Mouse (Mus musculus) liver, postnatal 0 days (tissue): ENCODE data around the gene Defb36.

ENCODE experiments used
- CTCF ChIP-seq: sonication (generic); IDR thresholded peaks from 2 replicates; pipeline ENCODE4 v1.5.1; 2016; ENCODE audit warnings: antibody characterized with exemption, low read depth
- EP300 ChIP-seq: IDR thresholded peaks from 2 replicates; pipeline ENCODE4 v1.6.1; 2016; ENCODE audit warnings: antibody characterized with exemption, low read depth, mild to moderate bottlenecking

DNA sequence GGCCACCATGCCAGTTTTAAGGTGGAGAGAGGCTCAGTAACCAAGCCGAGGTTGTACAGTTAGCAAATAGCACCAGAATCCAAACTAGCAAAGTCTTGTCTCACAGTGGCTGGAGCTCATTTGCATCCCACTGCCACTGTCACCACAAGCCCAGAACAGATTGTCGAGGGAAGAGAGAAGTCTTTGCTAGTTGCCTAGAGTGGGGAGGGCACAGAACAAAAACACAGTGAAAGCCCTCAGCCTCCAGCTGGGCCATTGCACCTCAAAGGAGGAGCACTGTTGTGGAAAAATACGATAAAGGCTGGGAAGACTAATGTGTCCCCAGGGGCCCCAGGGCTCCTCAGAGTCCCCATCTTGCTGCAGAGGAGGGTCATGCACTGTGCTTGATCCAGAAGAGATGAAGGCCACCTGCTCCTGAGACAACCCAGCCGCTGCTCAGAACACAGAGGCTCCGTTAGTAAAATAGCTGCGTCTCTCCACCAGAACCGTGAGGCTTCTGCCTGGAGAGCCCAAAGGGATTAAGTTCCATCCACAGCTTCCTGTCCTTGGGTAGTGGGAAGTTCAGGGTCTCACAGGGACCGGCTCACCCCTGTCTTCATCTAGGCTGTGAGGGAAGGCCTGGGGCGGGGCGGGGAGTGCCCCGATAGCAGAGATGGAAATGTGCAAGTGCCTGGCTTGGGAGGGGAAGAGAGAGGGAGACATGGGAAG is 35.4 kb downstream of the Defb36 start:
- TF ChIP-seq CTCF (no peak), EP300 (no peak)
